Mouse (Mus musculus): ENCODE results near the gene Tmem63c. TPM values are rescaled to one million over a fixed set of nuclear protein-coding genes. Genes with fewer than 3 reads are reported as not detected.

The Tmem63c gene
- total RNA-seq, 1 experiment from 2014 or later, result not detected

- ATAC-seq (replicated peaks; ENCODE audit: insufficient number of reproducible peaks, low FRiP score, low TSS enrichment, poor library complexity, severe bottlenecking), result no peak
Observed at GRCm38 (mm10) chr12:87100331-87100730, 79.2 kb downstream of the Tmem63c start.

- no peak for ATAC-seq (replicated peaks; ENCODE audit: insufficient number of reproducible peaks, low FRiP score, low TSS enrichment, poor library complexity, severe bottlenecking)
Observed at GRCm38 (mm10) chr12:87102165-87102631, 81.1 kb downstream of the Tmem63c start, which contains the start of gene Ngb. TSS of gene Ngb (minus strand) at chr12:87102539.

DNA sequence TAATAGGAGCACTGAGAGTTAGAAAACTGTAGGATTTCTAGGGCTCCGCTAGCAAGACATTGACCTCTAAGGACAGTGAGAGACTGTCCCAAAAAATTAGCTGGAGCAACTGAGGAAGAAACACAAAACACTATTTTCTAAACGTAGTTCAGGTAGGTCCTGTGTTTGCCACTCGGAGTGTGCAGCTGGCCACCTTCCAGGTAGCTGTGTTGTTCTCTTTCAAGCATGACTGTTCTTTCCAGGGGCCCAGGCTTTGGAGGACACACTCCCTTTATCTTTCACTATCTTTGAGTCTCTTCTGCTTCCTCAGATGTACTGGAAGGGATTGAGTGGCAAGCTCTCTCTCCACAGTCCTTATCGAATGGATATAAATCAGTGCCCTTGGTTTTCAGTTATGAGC, 82.3 kb downstream of the Tmem63c start:
- ATAC-seq (replicated peaks; ENCODE audit: insufficient number of reproducible peaks, low FRiP score, low TSS enrichment, poor library complexity, severe bottlenecking), result no peak

- no peak for ATAC-seq (replicated peaks; ENCODE audit: insufficient number of reproducible peaks, low FRiP score, low TSS enrichment, poor library complexity, severe bottlenecking)
Observed at GRCm38 (mm10) chr12:87104796-87105195, 83.7 kb downstream of the Tmem63c start.

- ATAC-seq (replicated peaks; ENCODE audit: insufficient number of reproducible peaks, low FRiP score, low TSS enrichment, poor library complexity, severe bottlenecking), result no peak
Observed at GRCm38 (mm10) chr12:87107357-87107977, 86.3 kb downstream of the Tmem63c start.

- no peak for ATAC-seq (replicated peaks; ENCODE audit: insufficient number of reproducible peaks, low FRiP score, low TSS enrichment, poor library complexity, severe bottlenecking)
Observed at GRCm38 (mm10) chr12:87121918-87122589, 100.9 kb downstream of the Tmem63c start.

GRCm38 (mm10) chr12:87127256-87127655, 106.1 kb downstream of the Tmem63c start:
- ATAC-seq (replicated peaks; ENCODE audit: insufficient number of reproducible peaks, low FRiP score, low TSS enrichment, poor library complexity, severe bottlenecking), result no peak

GRCm38 (mm10) chr12:87130224-87130623, 109.1 kb downstream of the Tmem63c start:
- no peak; the same call in 1 of the 2 replicates for ATAC-seq (replicated peaks; ENCODE audit: insufficient number of reproducible peaks, low FRiP score, low TSS enrichment, poor library complexity, severe bottlenecking)

DNA sequence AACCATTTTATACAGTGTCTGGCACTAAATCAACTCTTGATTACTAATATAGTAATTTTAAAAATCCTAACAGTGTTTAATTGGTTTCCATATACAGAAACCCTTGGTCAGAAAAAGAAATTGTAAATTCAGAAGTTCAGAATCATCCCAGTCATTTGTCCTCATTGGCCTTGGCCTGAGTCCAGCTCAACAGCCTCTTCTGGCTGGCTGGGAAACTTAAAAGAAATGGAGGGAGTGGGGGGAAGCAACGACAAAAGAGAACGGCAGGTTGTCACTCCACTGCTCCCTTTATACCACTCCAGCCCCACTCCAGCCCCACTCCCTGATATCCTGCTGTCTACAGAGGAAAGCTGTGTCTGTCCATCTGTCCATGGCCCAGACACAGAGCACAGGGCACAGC, 110.0 kb downstream of the Tmem63c start:
- ATAC-seq (replicated peaks; ENCODE audit: insufficient number of reproducible peaks, low FRiP score, low TSS enrichment, poor library complexity, severe bottlenecking), result no peak

GRCm38 (mm10) chr12:87131619-87132018, 110.5 kb downstream of the Tmem63c start:
- no peak for ATAC-seq (replicated peaks; ENCODE audit: insufficient number of reproducible peaks, low FRiP score, low TSS enrichment, poor library complexity, severe bottlenecking)

DNA sequence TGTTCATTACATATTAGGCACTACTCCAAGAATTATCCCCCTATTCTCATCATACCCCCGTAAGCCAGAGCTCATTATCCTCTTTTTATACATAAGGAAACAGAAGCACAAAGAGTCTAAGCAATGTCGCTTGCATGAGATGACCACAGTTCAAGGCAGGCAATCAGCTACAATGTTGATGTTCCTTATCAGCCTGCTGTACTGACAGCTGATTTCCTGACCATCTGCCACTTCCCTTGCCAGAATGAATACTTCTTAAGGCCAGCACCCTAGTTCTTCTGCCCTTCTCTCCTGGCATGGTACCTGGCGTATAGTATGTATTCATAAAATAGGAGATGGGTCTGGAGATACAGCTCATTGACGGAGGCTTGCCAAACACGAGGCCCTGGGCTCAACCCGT, 111.1 kb downstream of the Tmem63c start:
- no peak for ATAC-seq (replicated peaks; ENCODE audit: insufficient number of reproducible peaks, low FRiP score, low TSS enrichment, poor library complexity, severe bottlenecking)

DNA sequence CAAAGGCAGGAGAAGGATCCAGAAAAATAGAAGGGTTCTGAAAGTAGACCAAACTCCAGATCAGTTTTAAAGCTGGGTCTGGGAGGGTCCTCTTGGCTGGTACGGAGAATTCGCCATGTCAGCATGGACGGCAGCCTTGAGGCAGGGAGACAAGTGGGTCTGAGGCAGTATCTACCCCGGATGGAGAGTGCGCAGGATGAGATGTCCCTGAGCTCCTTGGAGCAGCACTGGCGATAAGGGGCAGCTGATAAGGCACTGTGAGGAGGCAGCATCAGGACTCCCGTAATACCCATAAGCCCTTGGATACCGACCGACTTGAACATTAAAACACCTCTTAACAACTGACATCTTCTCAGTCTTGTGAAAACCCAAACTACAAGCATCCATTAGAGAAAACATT, 111.6 kb downstream of the Tmem63c start:
- ATAC-seq (replicated peaks; ENCODE audit: insufficient number of reproducible peaks, low FRiP score, low TSS enrichment, poor library complexity, severe bottlenecking), result no peak

DNA sequence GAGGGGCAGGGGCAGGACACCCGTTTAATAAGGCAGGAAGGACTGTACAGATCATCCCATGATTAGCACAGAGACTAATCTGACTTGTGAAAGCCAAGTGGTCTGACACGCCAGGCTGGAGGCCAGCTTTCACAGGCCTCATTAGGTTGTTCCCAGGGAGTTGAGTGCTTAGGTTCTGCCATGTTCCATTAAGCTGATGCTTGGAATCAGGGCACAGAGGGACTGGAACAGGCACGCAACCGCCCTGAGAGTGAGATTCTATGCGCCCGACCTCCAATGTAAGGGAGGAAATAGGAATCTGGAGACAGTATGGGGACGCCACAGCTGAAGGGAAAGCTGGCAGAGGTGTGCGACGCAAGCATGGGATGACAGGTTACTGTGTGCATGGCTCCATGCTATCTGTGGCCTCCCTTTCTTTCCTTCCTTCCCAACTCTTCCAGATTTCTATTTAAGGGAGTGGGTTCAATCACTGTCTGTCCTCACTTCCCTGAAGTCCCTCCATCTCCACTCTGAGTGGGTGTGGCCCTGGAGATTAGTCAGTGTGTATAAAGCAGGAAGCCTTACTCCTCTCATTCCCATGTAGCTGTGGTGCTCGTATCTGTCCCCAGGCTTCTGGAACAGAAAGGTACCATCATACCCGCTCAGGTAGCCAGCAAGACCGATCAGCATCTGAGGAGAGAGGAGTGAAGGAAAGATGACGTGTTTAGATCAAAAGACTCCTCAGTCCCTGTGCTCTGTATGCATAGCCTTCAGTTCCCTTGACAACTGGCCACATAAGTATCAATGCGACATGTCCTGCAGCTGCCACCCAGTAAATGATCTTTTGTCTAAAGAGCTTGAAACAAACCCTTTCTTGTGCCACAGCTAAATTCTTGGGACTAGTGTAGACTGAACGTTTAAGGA, 116.5 kb downstream of the Tmem63c start:
- ATAC-seq (replicated peaks; ENCODE audit: insufficient number of reproducible peaks, low FRiP score, low TSS enrichment, poor library complexity, severe bottlenecking), result no peak

- no peak for ATAC-seq (replicated peaks; ENCODE audit: insufficient number of reproducible peaks, low FRiP score, low TSS enrichment, poor library complexity, severe bottlenecking)
Observed at GRCm38 (mm10) chr12:87138342-87138701, 117.2 kb downstream of the Tmem63c start.

GRCm38 (mm10) chr12:87138768-87139167, 117.6 kb downstream of the Tmem63c start:
- ATAC-seq (replicated peaks; ENCODE audit: insufficient number of reproducible peaks, low FRiP score, low TSS enrichment, poor library complexity, severe bottlenecking), result no peak

Other genes starting within 250 kb of the Tmem63c start
- gene Irf2bpl, start 136.5 kb upstream of the Tmem63c start, total RNA-seq (2017), result 15.1 to 32.7 TPM (median 18.2 TPM) in 3 replicates
- 25.1 to 34.7 TPM (median 25.9 TPM) in 3 replicates for gene Cipc, start 74.3 kb upstream of the Tmem63c start, total RNA-seq (2017)
- gene Zdhhc22, start 30.9 kb upstream of the Tmem63c start, total RNA-seq (2017), result 0.38 TPM in 1 of 3 replicates, not detected in the others
- gene Ngb, start 81.2 kb downstream of the Tmem63c start, total RNA-seq (2017), result not detected in 3 replicates
- gene Gstz1, start 125.8 kb downstream of the Tmem63c start, total RNA-seq (2017), result 0.95 to 4.7 TPM (median 4.2 TPM) in 3 replicates
- gene Pomt2, start 126.6 kb downstream of the Tmem63c start, total RNA-seq (2017), result 2.7 to 5.7 TPM (median 4.5 TPM) in 3 replicates
- 0.39 TPM in 1 of 3 replicates, not detected in the others for gene Samd15, start 178.4 kb downstream of the Tmem63c start, total RNA-seq (2017)
- 7.8 to 21.7 TPM (median 12.4 TPM) in 3 replicates for gene Tmed8, start 179.1 kb downstream of the Tmem63c start, total RNA-seq (2017)
- gene Noxred1, start 217.4 kb downstream of the Tmem63c start, total RNA-seq (2017), result 0.29 to 0.86 TPM in 2 of 3 replicates, not detected in the other
- 29.4 to 34.9 TPM (median 34.6 TPM) in 3 replicates for gene Vipas39, start 244.9 kb downstream of the Tmem63c start, total RNA-seq (2017)
- 175 to 197 TPM (median 181 TPM) in 3 replicates for gene Ahsa1, start 245.1 kb downstream of the Tmem63c start, total RNA-seq (2017)